Mouse (Mus musculus): ENCODE measurements around the gene Slco1a5.

DNA sequence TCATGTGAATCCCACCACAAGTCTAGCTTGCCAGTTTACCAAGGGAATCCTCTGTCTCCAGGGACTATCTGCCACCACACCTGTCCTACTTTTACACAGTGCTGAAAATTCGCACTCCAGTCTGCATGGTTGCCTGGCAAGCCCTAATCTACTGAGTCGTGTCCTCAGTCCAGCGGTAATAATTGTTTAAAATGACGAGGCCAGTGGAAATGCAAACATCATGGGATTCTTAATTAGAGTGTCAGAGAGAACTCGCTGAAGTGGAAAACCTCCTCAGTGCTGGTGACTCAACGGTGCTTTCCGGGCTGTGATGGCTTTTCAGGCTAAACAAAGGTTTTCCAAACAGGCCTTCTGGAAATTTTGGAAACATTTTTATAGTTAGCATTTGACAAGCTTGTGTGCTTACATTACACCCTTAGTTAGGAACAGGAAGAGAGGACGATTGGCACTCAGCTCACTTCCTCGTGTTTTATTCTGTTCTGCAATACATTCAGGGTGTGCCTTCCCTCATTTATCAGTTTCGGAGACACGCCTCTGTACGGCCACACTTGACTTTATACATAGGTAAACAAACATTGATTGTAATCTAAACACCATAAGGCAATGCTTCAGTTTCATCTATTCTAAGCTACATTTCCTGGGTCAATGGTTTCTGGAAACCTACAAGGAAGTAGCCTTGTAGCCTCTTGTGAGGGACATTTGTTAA, 33.2 kb downstream of the Slco1a5 start:
- TF ChIP-seq POLR2A (IDR thresholded peaks at IDR 0.05; ENCODE audit: low read depth, low read length) (no peak), CTCF (IDR thresholded peaks at IDR 0.05; ENCODE audit: extremely low read depth, insufficient read length, insufficient replicate concordance, low read depth, low read length) (no peak)

Measured in small intestine, adult 2 months (tissue).